Mouse (Mus musculus) embryonic fibroblast, embryonic 13.5 days (primary cell): ENCODE results near the gene Fbln1. TPM values are rescaled to one million over a fixed set of nuclear protein-coding genes. Genes with fewer than 3 reads are reported as not detected.

ENCODE experiments used
- H3K27ac ChIP-seq: 2 replicates; pipeline ENCODE4 v1.5.1; 2012; ENCODE audit warnings: low read length, control low read depth, inconsistent platforms; ENCODE audit not compliant: insufficient read depth
- H3K4me1 ChIP-seq: 2 replicates; pipeline ENCODE4 v1.6.1; 2011; ENCODE audit warnings: low read length; ENCODE audit not compliant: control insufficient read depth, insufficient read depth
- H3K4me3 ChIP-seq: 2 replicates; pipeline ENCODE4 v1.5.1; 2011; ENCODE audit warnings: mild to moderate bottlenecking, control low read depth, low read length; ENCODE audit not compliant: insufficient read depth
- CTCF ChIP-seq: IDR thresholded peaks from 2 replicates; pipeline ENCODE4 v1.5.1; 2011; ENCODE audit warnings: mild to moderate bottlenecking, control low read depth, low read length, moderate library complexity, borderline replicate concordance; ENCODE audit not compliant: insufficient read depth
- POLR2A ChIP-seq: IDR thresholded peaks from 2 replicates; pipeline ENCODE4 v1.6.1; 2011; ENCODE audit warnings: low read depth, mild to moderate bottlenecking, control low read depth, low read length, moderate library complexity
- polyA plus RNA-seq: library from polyadenylated mRNA; stranded (reverse); fragments of >200 nt; gene quantifications from 2 replicates; pipeline ENCODE4 v1.2.4, GENCODE M21; 2011; ENCODE audit warnings: low read depth; ENCODE audit not compliant: missing spikeins, insufficient read length

The Fbln1 gene
- polyA plus RNA-seq, 1 experiment: 92.8 TPM

DNA sequence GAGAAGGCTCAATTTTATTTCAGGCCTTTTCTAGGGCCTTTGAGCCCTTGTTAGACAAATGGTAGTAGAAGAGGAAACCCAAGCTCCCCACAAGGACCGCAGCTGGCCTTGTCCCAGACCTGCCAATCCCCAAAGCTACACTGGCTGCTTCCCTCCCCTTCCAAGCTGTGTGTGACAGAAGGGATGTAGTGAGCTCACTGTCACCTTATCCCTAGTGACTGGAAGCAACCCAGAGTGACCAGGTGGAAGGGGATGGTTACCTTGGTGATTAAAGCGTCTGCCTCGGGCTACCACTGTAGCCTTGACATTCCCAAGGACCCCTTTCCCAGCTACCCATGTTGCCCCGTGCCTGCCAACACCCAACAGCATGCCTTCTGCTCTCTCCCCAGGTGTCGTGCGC is 78.9 kb downstream of the Fbln1 start:
- no peak overlapping the region for H3K27ac ChIP-seq
- TF ChIP-seq POLR2A (no peak), CTCF (no peak)
- H3K4me1 ChIP-seq: no peaks in the 10 kb centered on the region

DNA sequence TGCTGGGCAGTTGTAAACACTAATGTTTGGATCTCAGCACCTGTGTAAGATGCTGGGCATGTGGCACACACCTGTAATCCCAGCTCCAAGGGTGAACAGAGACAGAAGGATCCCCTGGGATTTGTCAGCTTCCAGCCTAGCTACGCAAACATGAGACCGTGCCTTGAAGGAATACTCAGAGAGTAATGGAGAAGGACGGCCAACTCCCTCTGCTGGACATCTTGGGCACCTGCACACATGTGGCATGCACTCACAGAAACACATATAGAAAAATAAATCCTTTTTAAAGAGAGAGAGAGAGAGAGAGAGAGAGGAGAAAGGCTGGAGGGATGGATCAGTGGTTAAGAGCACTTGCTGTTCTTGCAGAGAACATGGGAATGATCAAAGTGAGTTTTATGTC is 88.9 kb downstream of the Fbln1 start:
- H3K4me1 ChIP-seq: no peaks in the 10 kb centered on the region
- H3K27ac ChIP-seq: no peak overlapping the region
- no peak for TF ChIP-seq POLR2A
- TF ChIP-seq CTCF: peak; percentile 23; the same call in 1 of the 2 replicates
- H3K4me3 ChIP-seq: no peak overlapping the region

More for the DNA sequence above, 78.9 kb downstream of the Fbln1 start:
- no peak overlapping the region for H3K4me3 ChIP-seq

DNA sequence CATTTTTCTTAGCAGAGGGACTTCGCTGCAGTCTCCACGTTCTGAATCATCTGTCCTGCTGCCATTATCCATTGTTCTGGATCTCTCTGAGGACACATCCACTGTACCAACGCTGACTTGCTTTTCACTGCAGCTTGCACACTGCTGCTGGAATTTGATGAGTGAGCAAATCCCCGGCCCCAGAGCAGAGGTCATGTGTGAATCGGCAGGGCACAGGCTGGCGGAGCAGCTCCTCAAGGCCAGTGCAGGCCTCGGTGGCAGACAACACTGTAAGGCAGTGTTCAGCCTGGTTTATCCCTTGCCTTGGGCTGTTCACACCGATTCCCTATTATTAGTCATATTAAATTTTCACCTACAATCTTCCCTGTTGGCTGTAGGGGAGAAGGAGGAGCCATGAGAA is 89.8 kb downstream of the Fbln1 start:
- Histone ChIP-seq H3K4me3 (no peak overlapping the region), H3K4me1 (no peaks in the 10 kb centered on the region), H3K27ac (no peak overlapping the region)
- TF ChIP-seq POLR2A: no peak

DNA sequence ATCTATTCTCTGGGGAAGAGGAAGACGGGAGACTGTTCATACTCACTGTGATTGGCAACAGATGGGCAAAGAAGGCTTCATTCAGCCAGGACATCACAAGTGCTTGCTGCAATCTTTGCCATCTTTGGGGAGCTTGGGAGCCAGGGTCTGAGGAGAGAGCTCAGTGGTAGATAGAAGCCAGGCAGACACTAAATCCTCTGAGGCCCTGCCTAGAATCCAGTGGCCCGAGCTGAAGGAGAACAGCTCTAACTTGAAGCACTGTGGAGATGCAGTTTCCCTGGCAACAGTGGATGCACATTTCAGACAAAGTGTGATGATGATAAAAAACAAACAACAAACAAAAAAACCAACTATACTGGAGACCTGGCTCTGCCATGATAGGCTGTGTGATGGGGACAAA is 90.2 kb downstream of the Fbln1 start:
- Histone ChIP-seq H3K4me3 (no peak overlapping the region), H3K4me1 (no peaks in the 10 kb centered on the region), H3K27ac (no peak overlapping the region)
- no peak for TF ChIP-seq CTCF
- no peak for TF ChIP-seq POLR2A

DNA sequence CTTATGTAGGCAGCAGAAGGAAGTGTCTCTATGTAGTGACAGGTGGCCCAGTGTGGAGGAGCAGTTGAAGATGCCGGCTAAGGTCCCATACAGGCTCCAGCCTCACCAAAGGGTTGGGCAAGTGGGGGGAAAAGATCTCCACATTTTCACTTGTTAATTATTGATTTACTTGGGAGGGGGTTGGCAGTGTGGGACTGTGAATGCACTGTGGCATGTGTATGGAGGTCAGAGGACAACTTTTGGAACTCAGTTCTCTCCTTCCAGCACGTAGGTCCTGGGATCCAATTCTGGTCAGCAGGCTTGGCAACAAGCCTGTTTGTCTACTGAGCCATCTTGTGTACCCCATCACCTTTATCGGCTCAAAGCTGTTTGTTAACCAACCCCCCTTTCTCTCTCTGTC is 90.8 kb downstream of the Fbln1 start:
- no peak overlapping the region for H3K4me3 ChIP-seq
- H3K27ac ChIP-seq: no peak overlapping the region
- H3K4me1 ChIP-seq: no peaks in the 10 kb centered on the region
- TF ChIP-seq POLR2A (no peak), CTCF (no peak)

DNA sequence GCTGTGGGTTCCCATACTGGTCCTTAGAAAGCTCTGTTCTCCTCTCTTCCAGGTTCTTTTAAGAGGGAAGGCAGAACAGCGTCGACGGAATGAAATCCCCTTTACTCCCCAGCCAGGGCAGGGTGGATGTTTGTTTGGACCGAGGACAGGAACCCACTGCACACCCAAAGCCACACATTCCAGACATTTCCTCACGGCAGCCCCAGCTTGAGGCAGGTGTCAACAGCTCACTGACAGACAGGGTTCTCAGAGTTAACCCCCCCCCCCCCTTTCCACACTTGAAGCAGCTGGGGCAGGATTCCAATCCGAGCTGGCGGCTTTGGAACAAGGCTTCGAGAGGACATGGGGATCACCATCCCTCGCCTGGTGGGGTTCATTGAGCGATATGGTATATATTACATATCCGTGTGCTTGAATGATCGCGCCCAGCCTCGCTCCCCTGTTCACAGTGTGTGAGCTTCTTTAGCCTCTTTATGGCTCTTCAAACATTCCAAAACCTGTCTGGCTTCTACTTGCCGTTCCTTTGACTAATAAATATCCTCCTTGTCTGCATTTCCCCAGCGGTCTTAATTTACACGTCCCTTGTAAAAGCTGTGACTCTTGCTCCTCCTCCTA is 92.5 kb downstream of the Fbln1 start:
- Histone ChIP-seq H3K4me1 (no peaks in the 10 kb centered on the region), H3K4me3 (no peak overlapping the region)
- TF ChIP-seq CTCF: no peak
- TF ChIP-seq POLR2A: no peak

DNA sequence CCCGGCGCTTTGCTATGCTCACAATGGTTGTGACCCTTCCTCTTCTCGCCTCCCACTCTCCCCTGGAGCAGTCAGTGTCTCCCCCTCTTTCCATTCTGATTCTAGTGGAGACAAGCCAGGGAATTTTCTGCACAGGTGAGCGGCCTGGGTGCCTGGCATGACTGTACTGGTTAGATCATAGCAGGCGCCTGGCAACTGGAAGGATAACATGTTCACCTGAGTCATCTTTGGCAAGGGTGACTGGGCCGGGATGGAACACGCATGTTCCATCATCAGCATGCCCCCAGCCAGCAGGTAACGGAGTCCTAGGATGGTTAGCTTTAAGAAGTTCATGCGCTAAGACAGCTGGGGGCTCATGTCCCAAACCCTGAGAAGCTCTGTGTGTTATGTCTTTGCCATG is 93.2 kb downstream of the Fbln1 start:
- no peak overlapping the region for H3K27ac ChIP-seq
- TF ChIP-seq CTCF (no peak), POLR2A (no peak)
- no peak overlapping the region for H3K4me3 ChIP-seq
- H3K4me1 ChIP-seq: no peaks in the 10 kb centered on the region

More for the DNA sequence above, 92.5 kb downstream of the Fbln1 start:
- H3K27ac ChIP-seq: no peak overlapping the region

DNA sequence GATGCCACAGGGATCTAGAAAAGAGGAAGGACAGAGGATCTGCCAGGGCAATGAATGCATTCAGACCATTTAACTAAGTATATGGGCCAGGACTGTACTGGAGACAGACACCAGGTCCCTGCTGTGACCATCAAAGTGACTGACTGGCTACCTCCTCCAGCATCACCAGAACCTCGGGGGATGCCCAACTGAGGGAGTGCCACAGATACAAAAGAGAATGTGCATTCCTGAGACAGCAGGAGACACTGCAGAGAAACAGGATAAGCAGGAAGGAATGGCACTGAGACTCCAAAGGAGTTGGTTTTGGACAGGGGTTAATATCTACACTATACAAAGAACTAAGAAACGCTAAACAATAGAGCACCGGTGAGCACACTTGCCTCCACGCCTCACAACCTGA is 97.5 kb downstream of the Fbln1 start:
- H3K27ac ChIP-seq: no peak overlapping the region
- no peaks in the 10 kb centered on the region for H3K4me1 ChIP-seq
- TF ChIP-seq CTCF: no peak
- TF ChIP-seq POLR2A: no peak
- no peak overlapping the region for H3K4me3 ChIP-seq

DNA sequence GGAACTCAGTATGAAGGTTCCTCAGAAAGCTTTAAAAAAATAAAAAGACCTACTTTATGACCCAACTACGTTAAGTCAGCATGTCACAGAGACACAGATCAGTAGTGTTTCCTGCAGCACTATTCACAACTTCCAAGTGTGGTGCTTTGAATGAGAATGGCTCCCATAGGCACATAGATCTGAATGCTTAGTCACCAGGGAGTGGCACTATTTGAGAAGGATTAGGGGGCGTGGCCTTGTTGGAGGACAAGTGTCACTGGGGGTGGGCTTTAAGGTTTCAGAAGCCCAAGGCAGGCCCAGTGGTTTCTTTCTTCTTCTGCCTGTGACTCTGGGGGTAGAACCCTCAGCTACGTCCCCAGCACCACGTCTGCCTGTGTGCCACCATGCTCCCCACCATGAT is 98.2 kb downstream of the Fbln1 start:
- Histone ChIP-seq H3K4me1 (no peaks in the 10 kb centered on the region), H3K27ac (no peak overlapping the region), H3K4me3 (no peak overlapping the region)
- TF ChIP-seq CTCF: no peak
- TF ChIP-seq POLR2A: no peak

DNA sequence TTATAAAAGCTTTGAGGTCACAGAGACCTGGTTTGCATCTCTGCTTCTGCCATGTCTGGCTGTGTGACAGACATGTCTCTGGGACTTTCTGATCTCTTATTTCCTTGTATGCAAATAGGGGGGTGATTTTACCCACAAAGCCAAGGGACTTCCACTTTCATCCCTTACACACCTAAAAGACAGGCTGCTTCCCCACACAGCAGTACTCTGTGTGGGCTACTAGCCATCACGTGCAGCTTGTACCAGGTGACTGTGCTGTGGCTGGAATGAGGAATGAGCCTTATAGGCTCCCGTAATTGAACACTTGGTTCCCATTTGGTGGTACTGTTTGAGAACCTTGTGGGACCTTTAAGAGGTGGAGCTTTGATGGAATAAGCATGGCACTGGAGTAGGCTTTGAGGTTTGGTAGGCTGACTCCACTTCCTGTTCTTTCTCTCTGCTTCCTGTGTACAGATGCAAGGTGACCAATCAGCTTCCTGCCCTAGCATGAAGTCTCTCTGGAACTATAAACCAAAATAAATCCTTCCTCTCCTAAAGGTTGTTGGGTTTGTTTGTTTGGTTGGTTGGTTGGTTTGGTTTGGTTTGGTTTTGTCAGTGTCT is 101.4 kb downstream of the Fbln1 start:
- TF ChIP-seq CTCF (no peak), POLR2A (no peak)
- H3K4me3 ChIP-seq: no peak overlapping the region
- H3K4me1 ChIP-seq: no peaks in the 10 kb centered on the region
- no peak overlapping the region for H3K27ac ChIP-seq
